Mouse (Mus musculus) liver, embryonic 14.5 days (tissue): Measurements from ENCODE around the gene Pepd. TPM values are rescaled to one million over a fixed set of nuclear protein-coding genes. Genes with fewer than 3 reads are reported as not detected.

Source experiments
- ATAC-seq: fragments of 200-750 bp; cut with Nextera tagmentation; 2 replicates; pipeline ENCODE4 v1.8.0; 2017; ENCODE audit warnings: moderate number of reproducible peaks, mild to moderate bottlenecking, moderate library complexity; ENCODE audit not compliant: insufficient read depth
- DNase-seq, 3 experiments: peaks; one replicate each; pipeline ENCODE4 v3.0.0-alpha.2; 2012 to 2013; ENCODE audit warnings: low read depth in 3 of 3, low spot score in 3 of 3
- H3K27ac ChIP-seq: fragments of 300-500 bp; sonication (generic); 2 replicates; pipeline ENCODE4 v1.5.1; 2014; ENCODE audit warnings: moderate library complexity, mild to moderate bottlenecking, control low read depth, inconsistent platforms
- H3K27me3 ChIP-seq: fragments of 300-500 bp; sonication (generic); 2 replicates; pipeline ENCODE4 v1.6.1; 2014; ENCODE audit warnings: mild to moderate bottlenecking, low read length, moderate library complexity; ENCODE audit not compliant: control insufficient read depth, insufficient read depth
- H3K36me3 ChIP-seq: fragments of 300-500 bp; sonication (generic); replicated peaks from 2 replicates; pipeline ENCODE4 v1.6.1; 2014; ENCODE audit warnings: low read depth; ENCODE audit not compliant: control insufficient read depth, insufficient read depth
- H3K4me1 ChIP-seq, 2 experiments: fragments of 200-500 bp in 1 of 2; fragments of 300-500 bp in 1 of 2; sonication (generic) in 1 of 2; replicated peaks; 2 replicates each; pipeline ENCODE4 v1.6.1; 2012 to 2014; ENCODE audit warnings: antibody characterized with exemption in 1 of 2, inconsistent platforms in 1 of 2, low read length in 1 of 2; ENCODE audit not compliant: control insufficient read depth in 2 of 2, insufficient read depth in 2 of 2
- H3K4me2 ChIP-seq: fragments of 300-500 bp; sonication (generic); 2 replicates; pipeline ENCODE4 v1.6.1; 2014; ENCODE audit warnings: low read depth, mild to moderate bottlenecking, control low read depth, moderate library complexity
- H3K4me3 ChIP-seq, 2 experiments: fragments of 200-500 bp in 1 of 2; fragments of 300-500 bp in 1 of 2; sonication (generic) in 1 of 2; 2 replicates each; pipeline ENCODE4 v1.5.1; 2012 to 2014; ENCODE audit warnings: low read depth in 2 of 2, low read length in 2 of 2, mild to moderate bottlenecking in 2 of 2, control low read depth in 1 of 2, inconsistent platforms in 1 of 2, moderate library complexity in 1 of 2; ENCODE audit not compliant: insufficient read depth in 1 of 2
- H3K9ac ChIP-seq: fragments of 300-500 bp; sonication (generic); replicated peaks from 2 replicates; pipeline ENCODE4 v1.6.1; 2014; ENCODE audit warnings: mild to moderate bottlenecking, control low read depth, moderate library complexity
- H3K9me3 ChIP-seq: fragments of 300-500 bp; sonication (generic); 2 replicates; pipeline ENCODE4 v1.6.1; 2016; ENCODE audit warnings: low read length, mixed read lengths; ENCODE audit not compliant: control insufficient read depth
- CTCF ChIP-seq: IDR thresholded peaks from 2 replicates; pipeline ENCODE4 v1.5.1; 2016; ENCODE audit warnings: antibody characterized with exemption, low read depth, control low read depth
- EP300 ChIP-seq: IDR thresholded peaks from 2 replicates; pipeline ENCODE4 v1.6.1; 2016; ENCODE audit warnings: antibody characterized with exemption, low read depth
- WGBS: fragments of 180-500 bp; shearing (Covaris S2); extraction: QIAGEN DNeasy Blood & Tissue Kit; methylation state at CpG from one replicate; pipeline ENCODE4 v1.1.7; 2014; ENCODE audit not compliant: insufficient replicate concordance; 5-methylcytosine and 5-hydroxymethylcytosine counted together
- polyA plus RNA-seq, 2 experiments: library from polyadenylated mRNA; depleted of rRNA in 1 of 2; stranded (reverse) in 1 of 2; unstranded in 1 of 2; fragments of >200 nt; fragmentation: Nextera tagmentation in 1 of 2; extraction: Ambion mirVana in 1 of 2; gene quantifications; 2 replicates each; pipeline versions ENCODE4 v1.2.1 to v1.2.3; 2012 to 2014

Pepd gene
- polyA plus RNA-seq, 2 experiments = 43.0 to 50.3 TPM

DNA sequence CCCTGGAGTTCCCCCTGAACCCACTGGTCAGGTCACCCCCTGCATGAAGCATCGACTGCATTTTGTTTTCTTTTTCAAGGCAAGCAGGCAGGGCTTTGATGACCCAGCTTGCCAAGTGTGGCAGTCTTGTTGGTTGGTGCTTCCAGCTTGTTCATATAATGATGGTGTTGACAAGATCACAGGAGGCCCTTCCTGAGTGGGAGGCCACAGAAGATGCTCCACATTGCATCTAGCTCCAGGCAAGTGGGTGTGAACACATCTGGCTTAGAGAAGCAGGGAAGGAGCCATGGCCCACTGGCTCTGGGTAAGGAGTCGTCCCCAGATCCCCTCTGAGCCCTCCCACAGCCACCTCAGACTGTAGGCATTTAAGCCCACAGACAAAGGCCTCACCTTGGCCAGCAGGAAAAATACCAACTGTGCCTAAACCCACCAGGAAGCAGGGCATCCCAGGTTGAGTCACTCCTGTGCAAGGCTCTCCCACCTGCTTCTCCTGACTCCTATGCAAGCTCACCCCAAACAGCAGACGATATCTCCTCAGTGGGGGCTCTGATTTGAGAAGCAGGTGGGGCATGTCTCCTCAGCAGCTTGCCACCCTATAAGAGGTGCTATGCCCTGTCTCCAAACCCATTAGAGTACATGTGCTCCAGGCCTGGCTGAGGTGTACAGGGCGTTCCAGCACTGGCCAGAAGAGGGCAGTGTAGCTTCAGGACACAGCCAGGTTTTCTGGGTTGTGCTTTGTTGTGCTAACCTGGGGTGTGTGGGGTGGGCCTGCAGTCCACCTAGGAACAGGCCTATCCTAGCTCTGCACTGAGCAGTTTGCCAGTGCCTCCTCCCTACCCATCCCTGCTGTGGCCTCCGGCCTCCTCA, 113.5 kb downstream of the Pepd start:
- peak; percentile 43; the same call in 1 of the 2 replicates for ATAC-seq
- H3K27me3 ChIP-seq = no peaks in the 10 kb centered on the region

DNA sequence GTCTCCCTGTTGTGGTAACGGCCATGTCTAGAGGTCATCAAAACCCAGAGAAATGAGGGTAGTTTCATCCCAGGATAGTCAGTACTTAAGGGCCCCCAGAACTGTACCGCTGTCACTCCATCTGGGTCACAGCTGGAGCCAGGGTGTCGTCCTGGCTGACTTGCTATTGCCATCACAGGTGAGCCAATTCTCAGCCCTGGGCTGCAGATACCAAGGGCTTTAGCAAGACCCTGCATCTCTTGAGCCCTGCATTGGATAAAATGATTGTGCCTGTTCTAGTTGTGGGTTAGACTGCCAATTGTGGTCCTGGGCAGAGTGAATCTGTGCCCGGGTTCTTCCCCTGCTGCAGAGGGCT, 114.1 kb downstream of the Pepd start:
- no peak for TF ChIP-seq CTCF
- no peak for TF ChIP-seq EP300
- no peak for DNase-seq
- H3K36me3 ChIP-seq = no peaks in the 10 kb centered on the region
- no peak overlapping the region for H3K4me2 ChIP-seq
- no peak overlapping the region for H3K9ac ChIP-seq
- no peak for ATAC-seq
- H3K27ac ChIP-seq = no peak overlapping the region
- 66% methylated on average over 4 of the region's 4 CpGs for WGBS
- H3K4me3 ChIP-seq = no peak overlapping the region
- H3K4me1 ChIP-seq = peaks cover 0 to 5% of the 10 kb centered on the region in 2 experiments; a peak in 1 of 4 replicates
- H3K9me3 ChIP-seq = no peaks in the 10 kb centered on the region
- no peaks in the 10 kb centered on the region for H3K27me3 ChIP-seq

More for the DNA sequence above, 113.5 kb downstream of the Pepd start:
- Histone ChIP-seq H3K9ac (no peak overlapping the region), H3K4me2 (no peak overlapping the region), H3K36me3 (no peaks in the 10 kb centered on the region), H3K27ac (no peak overlapping the region), H3K9me3 (no peaks in the 10 kb centered on the region), H3K4me3 (no peak overlapping the region), H3K4me1 (peaks cover 0 to 5% of the 10 kb centered on the region in 2 experiments; a peak in 1 of 4 replicates)
- TF ChIP-seq EP300 (no peak), CTCF (peak; percentile 98)
- 36% methylated on average over 5 of the region's 5 CpGs for WGBS
- DNase-seq = peak; percentile 26 to 40 (median 29)

DNA sequence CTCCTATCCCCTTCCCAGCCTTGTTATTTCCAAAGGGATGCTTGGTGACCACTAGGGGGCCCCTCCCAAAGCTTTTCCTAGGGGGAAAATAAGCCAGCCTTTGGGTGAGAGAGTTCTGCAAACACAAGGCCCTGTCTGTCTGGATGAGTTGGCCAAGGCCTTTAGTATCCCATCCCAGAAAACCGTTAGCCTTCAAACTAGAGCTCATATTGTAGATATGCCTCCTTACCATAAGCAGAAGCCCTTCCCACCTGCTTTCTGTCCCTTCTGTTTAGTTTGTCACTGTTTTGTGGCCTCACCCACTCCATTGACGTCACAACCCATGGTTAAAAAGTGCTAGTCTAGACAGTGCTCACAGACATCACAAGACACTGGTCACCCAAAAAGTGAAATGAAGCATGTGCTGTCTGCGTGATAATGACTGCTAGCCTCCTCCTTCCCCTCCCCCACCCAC, 114.7 kb downstream of the Pepd start:
- H3K4me3 ChIP-seq = no peak overlapping the region
- no peaks in the 10 kb centered on the region for H3K9me3 ChIP-seq
- no peak overlapping the region for H3K27ac ChIP-seq
- TF ChIP-seq CTCF (peak; percentile 44), EP300 (no peak)
- H3K4me2 ChIP-seq = no peak overlapping the region
- H3K9ac ChIP-seq = no peak overlapping the region
- no peaks in the 10 kb centered on the region for H3K27me3 ChIP-seq
- no peaks in the 10 kb centered on the region for H3K36me3 ChIP-seq
- ATAC-seq (peak; percentile 34; the same call in 1 of the 2 replicates), DNase-seq (peak in 1 of 3 experiments; percentile 10)
- 44% methylated on average over 3 of the region's 3 CpGs for WGBS
- H3K4me1 ChIP-seq = peaks cover 0 to 5% of the 10 kb centered on the region in 2 experiments; a peak in 1 of 4 replicates

DNA sequence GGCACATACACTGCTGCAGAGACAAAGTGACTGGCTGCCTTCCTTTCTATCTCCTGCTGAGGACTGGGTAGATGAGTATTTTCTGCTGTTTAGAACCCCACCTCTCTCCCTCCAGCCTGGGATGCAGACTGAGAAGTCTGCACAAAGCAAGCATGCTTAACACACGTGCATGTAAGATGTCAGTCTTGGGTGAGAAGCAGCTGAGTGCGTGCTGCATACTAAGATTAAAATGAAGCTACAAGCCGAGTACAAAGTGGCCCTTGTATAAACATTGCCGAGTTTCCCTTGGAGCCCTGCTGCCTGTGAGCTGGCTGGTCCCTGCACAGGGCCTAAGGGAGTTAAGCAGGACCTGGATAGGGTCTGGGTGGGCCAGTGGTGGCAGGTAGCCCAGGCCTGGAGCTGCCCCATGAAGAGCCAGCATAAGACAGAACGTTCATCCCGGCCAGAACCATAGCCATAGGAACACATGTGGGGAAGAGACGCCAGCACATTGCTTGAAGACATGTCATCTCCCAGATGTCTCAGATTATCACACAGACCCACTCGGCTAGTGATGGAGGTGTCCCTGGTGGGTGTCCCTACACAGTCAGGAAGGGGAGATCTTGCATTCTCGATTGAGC, 115.7 kb downstream of the Pepd start:
- H3K4me2 ChIP-seq = no peak overlapping the region
- H3K27ac ChIP-seq = no peak overlapping the region
- ATAC-seq = no peak
- no peak for DNase-seq
- peaks cover 0 to 5% of the 10 kb centered on the region in 2 experiments; a peak in 1 of 4 replicates for H3K4me1 ChIP-seq
- WGBS = 65% methylated on average over 9 of the region's 9 CpGs
- no peaks in the 10 kb centered on the region for H3K27me3 ChIP-seq
- no peak overlapping the region for H3K9ac ChIP-seq
- H3K9me3 ChIP-seq = no peaks in the 10 kb centered on the region
- H3K4me3 ChIP-seq = no peak overlapping the region
- H3K36me3 ChIP-seq = no peaks in the 10 kb centered on the region
- TF ChIP-seq CTCF = no peak
- no peak for TF ChIP-seq EP300

DNA sequence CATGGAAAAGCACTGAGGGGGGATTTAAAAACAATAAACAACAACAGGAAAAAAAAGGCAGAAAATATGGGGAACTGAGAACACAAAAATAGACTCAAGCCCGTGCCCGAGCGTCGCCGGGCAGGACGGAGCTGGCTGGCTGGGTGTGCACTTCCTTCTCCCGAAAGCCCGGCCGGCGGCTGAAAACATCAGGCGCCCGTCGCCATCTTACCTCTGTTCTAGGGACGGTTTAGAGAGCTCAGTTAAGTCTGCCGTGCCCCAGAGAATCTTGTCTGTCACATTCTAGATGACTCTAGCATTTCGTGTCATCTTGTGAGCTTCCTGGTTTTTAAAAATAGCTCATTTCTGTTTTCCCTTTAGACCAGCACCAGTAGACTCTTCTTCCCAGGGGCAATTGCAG, 116.4 kb downstream of the Pepd start:
- Histone ChIP-seq H3K4me2 (no peak overlapping the region), H3K4me3 (no peak overlapping the region), H3K4me1 (peaks cover 0 to 5% of the 10 kb centered on the region in 2 experiments; a peak in 1 of 4 replicates), H3K9ac (no peak overlapping the region), H3K27ac (no peak overlapping the region), H3K36me3 (no peaks in the 10 kb centered on the region), H3K27me3 (no peaks in the 10 kb centered on the region), H3K9me3 (no peaks in the 10 kb centered on the region)
- DNase-seq (no peak), ATAC-seq (no peak)
- WGBS = 37% methylated on average over 16 of the region's 16 CpGs
- TF ChIP-seq CTCF (no peak), EP300 (no peak)
